Mouse (Mus musculus): ENCODE measurements at regions not wholly inside any gene's neighbourhood (a gene's known extent, or its start where the extent isn't known, plus 50 kb on each side); places are given as distances from the start of the nearest gene placed in this dataset.
A peak's percentile ranks its signal among the peaks of the same experiment; 100 is the strongest.

DNA sequence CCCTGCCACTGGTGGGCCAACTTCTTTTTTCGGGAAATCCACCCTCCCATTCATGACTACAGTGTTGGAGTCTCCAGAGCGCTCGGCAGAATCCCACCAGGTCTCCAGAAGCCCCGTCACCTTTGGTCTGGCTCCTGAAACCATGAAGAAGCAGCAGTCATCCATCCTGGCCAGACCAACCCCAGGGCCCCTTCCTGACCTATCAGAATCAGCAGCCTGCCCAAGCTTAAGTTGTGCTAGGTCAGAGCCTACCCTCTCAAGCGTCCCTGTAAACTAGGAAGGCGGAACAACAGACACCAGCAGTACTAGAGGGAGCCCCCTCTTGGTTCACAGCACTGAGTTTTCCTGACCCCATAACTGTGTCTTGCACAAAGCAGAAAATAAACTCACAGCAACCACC, 89.1 kb downstream of the Klf5 start:
- TF ChIP-seq ZNF384 (IDR thresholded peaks at IDR 0.05; ENCODE audit: low read depth, low read length) (0 out of 2 replicates have a peak, but pooled peaks have one; percentile 46), MAFK (IDR thresholded peaks at IDR 0.05; ENCODE audit: insufficient read depth, low read depth, low read length) (no peak), HCFC1 (IDR thresholded peaks at IDR 0.05; ENCODE audit: borderline replicate concordance, insufficient read depth, low read length) (no peak), ZC3H11A (IDR thresholded peaks at IDR 0.05; ENCODE audit: borderline replicate concordance, low read depth, low read length) (no peak)

Measured in ES-E14 (cell line).